Mouse (Mus musculus): Measurements from ENCODE around the gene Gm9945.

GRCm38 (mm10) chr11:53518759-53519158 is 38.8 kb downstream of the Gm9945 start:
- TF ChIP-seq CTCF (IDR thresholded peaks at IDR 0.05): no peak
- TF ChIP-seq POLR2A (IDR thresholded peaks at IDR 0.05; ENCODE audit: insufficient read depth, low read depth, low read length): no peak
- TF ChIP-seq EP300 (IDR thresholded peaks at IDR 0.05; ENCODE audit: insufficient read depth, low read depth, low read length): no peak

Data from heart, adult 2 months (tissue).